Mouse (Mus musculus) small intestine, adult 2 months (tissue): Measurements from ENCODE around the gene Snd1.

Source experiments
- CTCF ChIP-seq: fragments of 200-500 bp; IDR thresholded peaks from 2 replicates; pipeline ENCODE4 v1.5.1; 2012; ENCODE audit warnings: low read depth, mild to moderate bottlenecking, control low read depth, inconsistent platforms, low read length, moderate library complexity, mixed read lengths; ENCODE audit not compliant: insufficient replicate concordance, insufficient read length; ENCODE audit errors: extremely low read depth
- POLR2A ChIP-seq: fragments of 200-500 bp; IDR thresholded peaks from 2 replicates; pipeline ENCODE4 v1.6.1; 2012; ENCODE audit warnings: low read depth, mild to moderate bottlenecking, control low read depth, inconsistent platforms, low read length, moderate library complexity

DNA sequence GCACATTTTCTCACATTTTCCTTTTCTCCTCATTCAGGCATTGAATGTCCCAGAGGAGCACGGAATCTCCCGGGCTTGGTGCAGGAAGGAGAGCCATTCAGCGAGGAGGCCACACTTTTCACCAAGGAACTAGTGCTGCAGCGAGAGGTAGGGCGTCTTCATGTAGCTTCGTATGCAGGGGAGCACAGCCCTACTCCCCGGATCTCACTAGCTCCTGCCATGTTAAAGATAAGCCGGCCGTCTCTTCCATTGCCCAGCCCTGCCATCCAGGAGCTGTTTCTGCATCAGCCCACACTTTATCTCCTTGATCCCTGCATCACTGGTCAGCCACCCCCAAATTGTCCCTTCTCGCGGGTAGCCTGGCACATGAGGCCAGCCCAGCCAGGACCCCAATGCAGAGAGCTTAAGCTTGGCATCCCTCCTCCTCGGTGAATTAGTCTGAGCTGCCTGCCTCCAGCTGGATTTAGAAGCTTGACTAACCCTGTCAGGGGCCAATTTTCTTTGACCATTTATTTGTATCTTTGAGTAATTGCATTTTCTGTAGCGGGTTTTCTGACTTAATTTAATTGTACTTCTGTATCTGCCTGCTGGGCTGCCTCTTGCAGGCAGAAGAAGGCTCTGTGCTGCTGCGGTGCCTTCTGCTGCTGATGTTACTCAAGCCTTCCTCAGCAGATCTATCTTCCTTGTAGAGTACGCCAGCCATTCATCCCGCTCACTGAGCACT is 321.0 kb downstream of the Snd1 start:
- no peak for TF ChIP-seq POLR2A
- TF ChIP-seq CTCF: no peak
